Mouse (Mus musculus): Measurements from ENCODE around the gene Pimreg.

Gene Pimreg

DNA sequence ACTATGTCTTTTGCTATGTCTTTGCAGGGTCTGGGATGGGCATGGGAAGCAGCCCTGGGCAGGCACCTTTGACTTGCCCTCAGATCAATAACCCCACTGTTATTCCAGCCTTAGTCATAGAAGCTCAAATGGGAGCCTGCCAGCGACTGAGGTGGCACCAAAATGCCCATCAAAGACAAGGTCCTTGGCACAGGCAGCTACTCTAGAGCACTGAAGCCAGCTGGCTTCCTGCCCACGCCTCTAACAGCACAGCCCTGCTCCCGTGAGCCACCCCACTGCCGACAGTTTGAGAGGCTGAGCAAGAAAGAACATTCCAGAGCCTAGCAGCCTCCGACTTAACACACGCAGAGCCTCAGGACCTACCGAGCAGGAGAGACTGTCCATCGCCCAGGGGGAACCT lies 23.3 kb downstream of the Pimreg start:
- no peak for DNase-seq (ENCODE audit: low spot score in 2 of 2)

DNA sequence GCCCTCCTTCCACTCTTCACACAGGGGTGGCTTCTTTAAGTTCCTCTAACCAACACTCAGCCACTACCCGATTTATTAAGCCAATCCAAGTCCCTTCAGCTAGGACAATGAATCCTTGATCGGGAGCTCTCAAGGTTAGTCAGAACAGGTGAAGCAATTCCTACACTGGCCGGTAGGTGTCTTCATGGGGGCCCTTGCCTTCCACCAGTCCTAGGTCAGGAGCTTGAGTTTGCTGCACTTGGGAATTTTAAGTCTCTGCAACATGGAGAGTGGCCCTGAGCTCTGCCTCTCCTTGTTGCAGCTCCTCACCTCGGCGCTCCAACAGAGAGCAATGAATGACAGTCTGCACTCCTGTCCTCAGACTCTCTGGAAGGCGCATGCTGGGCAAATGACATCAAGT lies 24.5 kb downstream of the Pimreg start:
- no peak for DNase-seq (ENCODE audit: low spot score in 2 of 2)

DNA sequence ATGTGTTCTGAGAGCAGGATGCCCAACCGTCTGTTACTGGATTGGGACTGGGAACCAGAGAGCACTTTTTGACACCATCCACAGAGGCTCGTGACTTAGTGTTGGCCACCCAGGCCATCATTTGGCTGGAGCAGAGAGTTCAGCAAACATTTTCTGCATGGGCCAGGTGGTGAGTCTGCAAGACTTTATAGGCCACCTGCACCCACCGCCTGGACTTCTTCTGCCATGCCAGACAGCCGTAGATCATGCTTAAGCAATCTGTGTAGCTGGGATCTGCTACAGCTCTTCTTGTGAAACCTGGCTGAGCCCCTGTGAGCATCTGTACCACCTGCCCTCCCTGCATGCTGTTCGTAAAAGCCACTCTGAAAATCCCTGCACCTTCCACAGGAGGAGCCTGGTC lies 25.5 kb downstream of the Pimreg start:
- DNase-seq (ENCODE audit: low spot score in 2 of 2): no peak

DNA sequence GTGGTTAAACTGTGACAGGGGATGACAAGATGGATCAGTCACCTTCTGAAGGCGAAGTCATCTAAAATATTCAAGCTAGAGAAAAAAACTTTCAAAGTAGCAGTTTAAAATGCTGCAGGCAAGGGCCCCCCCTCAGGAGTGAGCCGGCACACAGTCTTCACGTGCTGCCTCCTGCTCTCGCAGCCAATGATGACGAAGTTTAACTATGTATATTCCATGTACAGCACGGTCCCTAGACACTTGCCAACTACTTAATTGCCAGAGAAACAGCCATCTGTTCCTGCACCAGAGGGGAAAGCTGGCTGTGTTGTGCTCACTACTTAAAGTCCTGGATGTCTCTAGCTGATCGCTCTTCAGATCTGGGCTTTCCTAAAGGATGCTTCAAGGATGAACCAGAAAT lies 26.2 kb downstream of the Pimreg start:
- DNase-seq (ENCODE audit: low spot score in 2 of 2): no peak

DNA sequence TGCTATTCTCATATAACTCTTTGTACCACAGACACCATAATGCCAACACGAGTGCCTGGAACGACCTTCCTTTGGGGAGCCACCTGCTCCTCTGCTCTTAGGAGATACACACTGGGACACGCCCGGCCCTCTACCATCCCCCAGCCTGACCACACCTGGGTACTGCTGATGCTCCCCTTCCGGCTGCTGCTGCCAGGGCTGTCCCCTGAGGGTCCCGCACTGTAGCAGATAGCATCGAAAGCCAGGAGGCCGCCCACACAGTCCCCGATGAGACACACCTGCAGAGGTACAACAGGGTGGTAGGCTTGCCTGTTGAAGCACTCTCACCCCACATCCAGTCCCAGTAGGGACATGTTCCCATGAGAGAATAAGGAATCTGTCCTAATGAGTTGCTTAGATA lies 28.9 kb downstream of the Pimreg start:
- DNase-seq (ENCODE audit: low spot score in 2 of 2): no peak

DNA sequence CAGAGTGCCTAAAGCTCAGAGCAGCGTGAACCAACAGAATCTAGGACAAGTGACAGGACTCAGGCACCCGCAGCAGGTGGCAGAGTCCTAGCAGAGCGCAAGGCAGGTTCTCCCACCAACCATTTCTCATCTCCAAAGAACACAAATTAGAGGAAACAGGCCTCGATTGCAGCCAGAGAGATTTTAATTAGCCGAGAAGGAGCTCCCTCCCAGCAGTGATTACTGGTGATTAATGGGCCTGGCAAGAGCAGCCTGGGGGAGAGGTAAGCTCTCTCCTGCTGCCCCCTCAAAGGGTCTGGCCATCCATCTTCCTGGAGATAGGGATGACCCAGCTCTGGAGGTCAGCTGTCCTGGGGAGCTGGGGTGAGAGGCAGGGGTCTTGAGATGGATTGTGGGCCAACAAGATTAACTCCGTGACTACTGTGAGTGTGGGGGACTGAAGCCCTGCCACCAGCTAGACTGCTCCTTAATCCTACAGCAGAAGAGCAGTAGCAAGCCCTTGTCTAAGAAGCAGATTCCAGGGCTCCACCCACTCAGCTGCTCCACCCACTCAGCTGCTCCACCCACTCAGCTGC lies 30.6 kb downstream of the Pimreg start:
- no peak for DNase-seq (ENCODE audit: low spot score in 2 of 2)

DNA sequence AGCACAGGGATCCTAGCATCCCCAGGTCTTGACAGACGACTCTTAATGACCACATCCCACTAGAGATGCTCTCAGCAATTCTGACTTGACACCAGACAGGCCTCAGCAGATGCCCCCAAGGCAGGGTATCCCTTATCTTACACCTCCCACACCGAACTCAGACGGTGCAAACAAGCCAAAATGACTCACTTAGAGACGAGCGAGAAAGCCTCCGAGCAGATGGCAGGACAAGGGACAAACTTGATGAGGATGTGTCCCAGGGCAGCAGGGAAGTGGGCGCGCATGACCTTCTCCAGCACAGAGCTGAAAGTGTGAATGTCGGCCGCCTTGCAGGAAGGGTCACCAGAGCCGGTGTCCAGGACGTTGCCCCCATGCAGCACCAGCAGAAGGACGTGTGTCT lies 32.4 kb downstream of the Pimreg start:
- DNase-seq (ENCODE audit: low spot score in 2 of 2): no peak

DNA sequence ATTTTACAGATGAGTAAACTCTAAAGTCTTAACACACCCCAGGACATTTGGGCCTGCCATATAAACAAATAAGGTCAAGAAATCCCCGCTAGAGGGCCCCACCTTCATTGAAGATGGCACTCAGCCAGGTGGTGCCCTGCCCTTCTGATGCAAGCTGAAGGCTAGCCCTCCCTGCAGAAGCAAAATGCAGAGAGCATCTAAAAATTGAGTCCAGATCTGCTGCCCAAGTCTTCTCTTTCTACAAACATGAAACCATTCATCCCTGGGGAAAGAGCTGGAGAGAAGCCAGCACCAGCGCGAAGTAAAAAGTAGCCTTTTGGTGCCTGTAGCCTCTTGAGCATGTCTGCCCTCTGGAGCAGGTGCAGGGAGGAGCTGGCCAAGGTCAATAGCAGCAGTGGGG lies 36.2 kb downstream of the Pimreg start:
- no peak for DNase-seq (ENCODE audit: low spot score in 2 of 2)

DNA sequence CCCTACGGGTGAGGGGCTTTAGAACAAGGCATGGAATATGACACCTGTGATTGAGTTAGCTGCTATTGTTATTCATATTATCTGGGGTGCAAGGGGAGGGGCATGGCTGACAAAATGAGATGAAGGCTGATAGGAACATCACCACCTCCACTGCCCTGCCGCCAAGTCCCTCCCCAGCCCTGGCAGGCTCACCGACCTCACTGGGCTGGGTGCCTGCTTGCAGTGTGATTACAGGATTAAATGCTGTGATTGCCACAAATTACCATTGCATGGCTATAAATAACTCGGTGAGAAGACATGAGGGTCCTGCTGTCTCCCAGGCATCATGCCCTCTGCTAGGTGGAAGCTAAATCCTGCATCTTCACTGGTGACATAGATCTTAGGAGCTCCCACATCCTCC lies 36.8 kb downstream of the Pimreg start:
- DNase-seq (ENCODE audit: low spot score in 2 of 2): no peak

DNA sequence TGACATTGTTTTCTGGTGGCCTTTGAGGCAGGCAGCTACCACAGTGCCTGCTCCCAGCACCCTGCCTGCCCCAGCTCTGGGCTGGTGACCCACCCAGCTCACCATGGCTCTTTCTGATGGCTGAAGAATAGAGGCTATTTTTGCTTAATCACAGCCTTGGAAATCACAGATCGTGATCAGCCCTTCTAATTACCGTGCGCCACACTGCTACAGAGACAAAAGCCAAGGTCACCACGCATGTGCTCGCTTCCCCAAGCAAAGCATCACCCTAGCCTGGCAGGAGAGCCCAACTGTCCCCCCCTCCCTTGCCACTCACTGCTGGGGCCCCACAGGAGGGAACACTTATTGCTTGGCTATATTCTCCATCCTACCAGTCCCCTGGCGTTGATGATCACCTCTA lies 38.6 kb downstream of the Pimreg start:
- no peak for DNase-seq (ENCODE audit: low spot score in 2 of 2)

DNA sequence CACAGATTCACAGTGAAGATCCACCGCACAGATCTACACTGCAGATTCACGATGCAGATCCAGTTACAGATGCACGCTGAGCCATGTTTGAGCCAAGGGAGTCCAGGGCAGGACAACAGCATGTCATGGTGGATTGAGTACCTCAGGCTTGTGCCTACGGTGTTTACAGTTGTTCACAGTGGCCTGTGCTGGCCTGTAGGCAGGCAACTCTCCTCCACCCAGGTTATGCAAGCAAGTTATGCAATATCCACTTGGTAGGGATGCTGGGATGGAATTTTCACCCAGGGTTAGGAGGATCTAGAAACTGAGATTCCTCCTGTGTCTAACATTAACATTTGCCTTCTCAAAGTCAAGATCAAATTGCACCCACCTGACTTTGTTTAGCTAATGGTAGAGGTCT lies 40.8 kb downstream of the Pimreg start:
- DNase-seq (ENCODE audit: low spot score in 2 of 2): no peak

DNA sequence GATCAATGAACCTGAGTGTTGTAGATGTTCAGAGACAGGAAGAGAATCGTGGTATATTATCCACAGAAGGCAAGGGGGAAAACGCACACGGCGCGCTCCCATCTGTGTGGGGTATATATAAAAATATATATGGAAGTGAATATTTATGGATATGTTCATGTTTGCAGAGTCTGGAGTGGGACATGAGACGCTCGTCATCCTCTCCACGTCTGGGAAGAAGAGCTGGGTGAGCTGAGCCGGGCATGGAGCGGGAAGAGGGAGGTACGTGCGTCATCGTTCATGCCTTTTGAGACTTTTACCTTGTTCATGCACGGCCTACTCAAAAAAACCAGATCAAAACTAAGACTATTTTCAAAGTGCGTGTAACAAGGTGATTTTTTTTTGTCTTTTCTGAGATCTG lies 42.5 kb downstream of the Pimreg start:
- no peak for DNase-seq (ENCODE audit: low spot score in 2 of 2)

DNA sequence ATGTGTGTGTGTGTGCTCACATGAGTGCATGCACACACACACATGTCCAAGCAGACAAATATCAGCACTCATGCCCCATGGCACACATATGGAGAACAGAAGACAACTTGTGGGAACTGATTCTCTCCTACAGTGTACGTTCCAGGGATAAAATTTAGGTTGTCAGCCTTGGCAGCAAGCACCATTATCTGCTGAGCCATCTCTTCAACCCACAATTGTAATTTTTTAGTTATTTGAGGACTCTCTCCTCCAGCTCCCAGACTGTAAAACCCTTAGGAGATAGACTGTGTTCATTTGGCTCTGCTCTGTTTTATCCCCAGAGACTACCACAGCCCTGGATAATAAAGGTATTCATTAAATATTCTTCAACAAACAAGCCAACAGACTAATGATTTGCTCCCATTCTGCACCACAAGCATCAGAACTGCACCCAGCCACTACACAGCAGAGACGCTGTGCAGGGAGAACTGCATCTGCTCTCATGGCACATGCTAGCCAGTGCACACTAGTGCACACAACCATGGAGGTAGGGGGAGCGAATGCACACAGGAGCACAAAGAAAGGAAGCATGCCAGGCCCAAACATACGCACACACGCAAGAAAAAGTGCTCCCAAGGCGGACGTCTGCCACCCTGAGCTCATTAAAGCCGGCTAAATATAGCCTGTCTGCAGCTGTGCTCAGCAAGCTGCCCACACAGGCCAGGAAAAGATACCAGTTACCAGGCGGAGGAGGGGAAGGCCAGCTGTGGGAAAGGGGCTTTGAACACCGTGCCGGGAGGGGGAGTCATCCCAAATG lies 44.6 kb downstream of the Pimreg start:
- peak; percentile 51 to 69 for DNase-seq (ENCODE audit: low spot score in 2 of 2)

DNA sequence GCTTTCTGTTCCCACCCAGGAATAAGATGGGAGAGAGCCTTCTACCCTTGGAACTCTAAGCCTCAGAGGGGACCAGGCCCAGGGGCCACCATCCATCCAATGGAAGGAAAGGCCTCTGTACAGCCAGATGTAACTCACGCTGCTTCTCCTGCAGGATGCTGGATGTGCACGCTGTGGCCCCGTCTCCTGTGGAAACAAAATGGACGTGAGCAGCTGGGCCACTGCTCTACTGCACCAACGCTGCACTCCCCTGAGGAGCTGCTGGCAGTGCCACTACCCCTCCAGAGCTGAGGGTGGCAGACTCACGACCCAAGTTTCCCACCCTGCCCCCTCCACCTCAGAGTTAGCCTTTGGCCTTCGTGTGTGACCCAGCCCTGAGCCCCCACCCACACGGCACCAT lies 50.6 kb downstream of the Pimreg start:
- no peak for DNase-seq (ENCODE audit: low spot score in 2 of 2)

DNA sequence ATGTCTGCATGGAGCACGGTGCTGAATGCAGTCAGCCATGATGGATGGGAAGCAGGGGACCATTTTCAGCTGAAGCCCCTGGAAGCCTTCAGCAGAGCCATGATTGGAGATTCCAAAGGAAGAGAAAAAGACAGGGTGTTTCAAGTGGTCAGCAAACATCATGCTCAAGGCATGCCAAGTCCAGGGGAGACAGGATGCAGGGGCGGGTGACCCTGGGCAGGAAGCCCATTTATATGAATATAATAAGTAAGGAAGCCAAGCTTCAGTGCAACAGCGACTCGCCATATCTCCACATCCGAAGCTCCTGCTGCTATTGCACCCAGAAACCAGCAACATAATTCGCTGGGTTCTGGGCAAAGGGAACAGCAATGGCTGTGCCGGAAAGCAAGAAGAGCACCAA lies 52.6 kb downstream of the Pimreg start:
- no peak for DNase-seq (ENCODE audit: low spot score in 2 of 2)

DNA sequence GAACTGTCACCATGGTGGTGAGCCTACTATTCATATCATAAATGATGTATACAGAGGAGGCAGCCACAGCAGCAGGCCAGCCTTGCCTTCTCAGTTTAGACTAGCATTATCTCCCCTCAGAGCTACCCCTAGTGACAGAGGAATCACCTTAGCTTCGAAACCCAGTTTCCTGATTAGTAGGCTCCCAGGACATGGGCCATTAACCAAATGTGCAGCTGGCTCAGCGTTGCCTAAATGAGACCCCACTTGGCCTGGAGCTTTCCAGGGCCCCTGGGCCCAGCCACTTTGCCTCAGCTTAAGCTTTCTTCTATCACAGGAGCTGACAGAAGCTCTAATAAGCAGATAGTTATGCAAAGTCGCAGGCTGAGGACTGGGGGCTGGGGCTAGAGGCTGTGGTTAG lies 54.2 kb downstream of the Pimreg start:
- DNase-seq (ENCODE audit: low spot score in 2 of 2): no peak
